Mouse (Mus musculus): ENCODE measurements at regions not wholly inside any gene's neighbourhood (a gene's known extent, or its start where the extent isn't known, plus 50 kb on each side); places are given as distances from the start of the nearest gene placed in this dataset.

DNA sequence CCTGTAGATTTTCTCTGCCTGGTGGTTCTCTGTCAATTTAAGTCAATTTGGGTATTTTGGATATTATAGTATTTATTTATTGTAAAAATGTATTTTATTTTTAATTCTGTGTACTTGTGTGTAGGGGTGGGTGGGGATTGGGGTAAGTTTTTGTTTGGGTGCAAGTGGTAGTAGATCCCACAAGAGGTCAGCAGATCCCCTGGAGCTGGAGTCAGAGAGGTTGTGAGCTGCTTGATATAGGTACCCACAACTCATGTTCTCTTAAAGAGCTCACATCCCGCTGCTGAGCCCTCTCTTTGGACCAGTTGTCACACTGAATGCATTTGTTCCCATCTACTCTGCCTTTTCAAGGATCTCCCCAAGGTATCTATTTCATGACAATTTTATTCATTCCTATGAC is 239.6 kb upstream of the 1700056E22Rik start:
- TF ChIP-seq ZNF384 (IDR thresholded peaks at IDR 0.05; ENCODE audit: low read depth, low read length) (no peak), ZC3H11A (IDR thresholded peaks at IDR 0.05; ENCODE audit: borderline replicate concordance, low read depth, low read length) (no peak), MAFK (IDR thresholded peaks at IDR 0.05; ENCODE audit: insufficient read depth, low read depth, low read length) (no peak), CHD2 (IDR thresholded peaks at IDR 0.05; ENCODE audit: low read depth, low read length) (no peak), HCFC1 (IDR thresholded peaks at IDR 0.05; ENCODE audit: borderline replicate concordance, insufficient read depth, low read length) (no peak)
